Mouse (Mus musculus) MEL (cell line): Measurements from ENCODE around the gene Pacs1. TPM values are rescaled to one million over a fixed set of nuclear protein-coding genes. Genes with fewer than 3 reads are reported as not detected.
A peak's percentile ranks its signal among the peaks of the same experiment; 100 is the strongest.

Source experiments
- DNase-seq: peaks from one replicate; pipeline ENCODE4 v3.0.0; 2011; ENCODE audit warnings: low read depth, low spot score
- H3K27ac ChIP-seq: 2 replicates; pipeline ENCODE4 v1.5.1; 2012; ENCODE audit warnings: low read depth, mild to moderate bottlenecking, control low read depth, low read length, moderate library complexity; ENCODE audit not compliant: control insufficient read depth
- H3K27me3 ChIP-seq, 2 experiments: fragments of 150-350 bp in 1 of 2; sonication (generic) in 1 of 2; 2 replicates each; pipeline ENCODE4 v1.6.1; 2012; ENCODE audit warnings: low read length in 2 of 2, mild to moderate bottlenecking in 2 of 2, improper control_type of control experiment in 1 of 2, moderate library complexity in 1 of 2; ENCODE audit not compliant: insufficient read depth in 2 of 2, control insufficient read depth in 1 of 2
- H3K36me3 ChIP-seq, 2 experiments: 2 replicates each; pipeline ENCODE4 v1.6.1; 2012 to 2014; ENCODE audit warnings: low read length in 2 of 2, improper control_type of control experiment in 1 of 2, inconsistent platforms in 1 of 2, mild to moderate bottlenecking in 1 of 2; ENCODE audit not compliant: insufficient read depth in 2 of 2, control insufficient read depth in 1 of 2
- H3K4me1 ChIP-seq, 2 experiments: fragments of 150-350 bp in 1 of 2; sonication (generic) in 1 of 2; 2 replicates each; pipeline ENCODE4 v1.6.1; 2012; ENCODE audit warnings: low read length in 2 of 2, improper control_type of control experiment in 1 of 2, mild to moderate bottlenecking in 1 of 2; ENCODE audit not compliant: insufficient read depth in 2 of 2, control insufficient read depth in 1 of 2
- H3K4me3 ChIP-seq, 2 experiments: fragments of 150-350 bp in 1 of 2; sonication (generic) in 1 of 2; 2 replicates each; pipeline ENCODE4 v1.5.1; 2012; ENCODE audit warnings: low read depth in 2 of 2, low read length in 2 of 2, mild to moderate bottlenecking in 2 of 2, moderate library complexity in 2 of 2, control low read depth in 1 of 2, improper control_type of control experiment in 1 of 2; ENCODE audit not compliant: control insufficient read depth in 1 of 2, insufficient read depth in 1 of 2
- H3K79me2 ChIP-seq: 2 replicates; pipeline ENCODE4 v1.6.1; 2012; ENCODE audit warnings: mild to moderate bottlenecking, low read length, moderate library complexity; ENCODE audit not compliant: control insufficient read depth, poor library complexity, insufficient read depth
- H3K9ac ChIP-seq: 2 replicates; pipeline ENCODE4 v1.6.1; 2012; ENCODE audit warnings: low read depth, mild to moderate bottlenecking, control low read depth, low read length, moderate library complexity; ENCODE audit not compliant: control insufficient read depth, poor library complexity, severe bottlenecking
- H3K9me3 ChIP-seq: fragments of 150-350 bp; sonication (generic); replicated peaks from 2 replicates; pipeline ENCODE4 v1.6.1; 2012; ENCODE audit warnings: mild to moderate bottlenecking, low read length, improper control_type of control experiment, moderate library complexity; ENCODE audit not compliant: insufficient read depth
- CHD2 ChIP-seq: IDR thresholded peaks from 2 replicates; pipeline ENCODE4 v1.6.1; 2011; ENCODE audit warnings: low read length, improper control_type of control experiment
- CTCF ChIP-seq, 3 experiments: IDR thresholded peaks in 2 of 3; conservative IDR thresholded peaks in 1 of 3; 2 replicates each; pipeline ENCODE4 v1.5.1; 2011 to 2012; ENCODE audit warnings: low read length in 3 of 3, low read depth in 2 of 3, mild to moderate bottlenecking in 2 of 3, improper control_type of control experiment in 1 of 3, inconsistent platforms in 1 of 3, mixed read lengths in 1 of 3, moderate library complexity in 1 of 3; ENCODE audit not compliant: control insufficient read depth in 1 of 3, insufficient read depth in 1 of 3, poor library complexity in 1 of 3, severe bottlenecking in 1 of 3
- EP300 ChIP-seq, 2 experiments: IDR thresholded peaks; 2 replicates each; pipeline ENCODE4 v1.6.1; 2011; ENCODE audit warnings: improper control_type of control experiment in 2 of 2, low read length in 2 of 2, low read depth in 1 of 2, mild to moderate bottlenecking in 1 of 2
- ETS1 ChIP-seq: IDR thresholded peaks from 2 replicates; pipeline ENCODE4 v1.6.1; 2012; ENCODE audit warnings: low read depth, mild to moderate bottlenecking, inconsistent platforms, low read length, improper control_type of control experiment, moderate library complexity
- GABPA ChIP-seq: IDR thresholded peaks from 2 replicates; pipeline ENCODE4 v1.6.1; 2012; ENCODE audit warnings: low read depth, mild to moderate bottlenecking, inconsistent platforms, low read length, improper control_type of control experiment, moderate library complexity
- JUND ChIP-seq: IDR thresholded peaks from 2 replicates; pipeline ENCODE4 v1.6.1; 2011; ENCODE audit warnings: low read depth, mild to moderate bottlenecking, improper control_type of control experiment, low read length
- MEF2A ChIP-seq: IDR thresholded peaks from 2 replicates; pipeline ENCODE4 v1.6.1; 2014; ENCODE audit warnings: low read depth, mild to moderate bottlenecking, inconsistent platforms, low read length, improper control_type of control experiment; ENCODE audit not compliant: poor library complexity, insufficient replicate concordance, severe bottlenecking; ENCODE audit errors: extremely low read depth
- MYC ChIP-seq: IDR thresholded peaks from 2 replicates; pipeline ENCODE4 v1.6.1; 2011; ENCODE audit warnings: low read depth, mild to moderate bottlenecking, low read length, improper control_type of control experiment, moderate library complexity
- POLR2AphosphoS5 ChIP-seq: IDR thresholded peaks from 2 replicates; pipeline ENCODE4 v1.6.1; 2012; ENCODE audit warnings: low read depth, borderline replicate concordance, mild to moderate bottlenecking, inconsistent platforms, low read length, moderate library complexity, mixed read lengths
- RAD21 ChIP-seq: IDR thresholded peaks from 2 replicates; pipeline ENCODE4 v1.6.1; 2011; ENCODE audit warnings: mild to moderate bottlenecking, low read depth, low read length, improper control_type of control experiment
- RCOR1 ChIP-seq: IDR thresholded peaks from 2 replicates; pipeline ENCODE4 v1.6.1; 2012; ENCODE audit warnings: low read depth, mild to moderate bottlenecking, inconsistent platforms, low read length, improper control_type of control experiment
- SIN3A ChIP-seq: IDR thresholded peaks from 2 replicates; pipeline ENCODE4 v1.6.1; 2012; ENCODE audit warnings: low read length, improper control_type of control experiment, inconsistent platforms
- SMC3 ChIP-seq: IDR thresholded peaks from 2 replicates; pipeline ENCODE4 v1.6.1; 2011; ENCODE audit warnings: low read depth, low read length, improper control_type of control experiment
- ZC3H11A ChIP-seq: IDR thresholded peaks from 2 replicates; pipeline ENCODE4 v1.6.1; 2012; ENCODE audit warnings: low read depth, mild to moderate bottlenecking, inconsistent platforms, low read length, improper control_type of control experiment
- ZKSCAN1 ChIP-seq: IDR thresholded peaks from 2 replicates; pipeline ENCODE4 v1.6.1; 2012; ENCODE audit warnings: low read depth, mild to moderate bottlenecking, inconsistent platforms, low read length, improper control_type of control experiment, moderate library complexity
- ZNF384 ChIP-seq: IDR thresholded peaks from 2 replicates; pipeline ENCODE4 v1.6.1; 2012; ENCODE audit warnings: low read depth, mild to moderate bottlenecking, inconsistent platforms, low read length, improper control_type of control experiment
- polyA plus RNA-seq, 2 experiments: library from polyadenylated mRNA; stranded (reverse) in 1 of 2; unstranded in 1 of 2; fragments of >175 nt in 1 of 2; fragments of >200 nt in 1 of 2; gene quantifications; 2 replicates each; pipeline versions ENCODE4 v1.2.1 to v1.2.4; 2012; ENCODE audit warnings: low replicate concordance in 2 of 2, low read depth in 1 of 2; ENCODE audit not compliant: insufficient read length in 2 of 2, insufficient read depth in 1 of 2, missing spikeins in 1 of 2
- total RNA-seq: library from RNA; depleted of rRNA; stranded (reverse); fragments of 300-350 nt; gene quantifications from 2 replicates; pipeline ENCODE4 v1.2.3, GENCODE M21; 2012

Pacs1 gene
- total and polyA plus RNA-seq, 3 experiments = 5.7 to 19.9 TPM; not detected in 1

GRCm38 (mm10) chr19:5129770-5130169 is 143.1 kb downstream of the Pacs1 start:
- H3K27ac ChIP-seq = no peak overlapping the region
- no peak overlapping the region for H3K9ac ChIP-seq
- no peaks in the 10 kb centered on the region for H3K36me3 ChIP-seq
- H3K4me3 ChIP-seq = no peak overlapping the region
- H3K9me3 ChIP-seq = no peaks in the 10 kb centered on the region
- peak; percentile 58 for DNase-seq
- no peaks in the 10 kb centered on the region for H3K27me3 ChIP-seq
- H3K4me1 ChIP-seq = no peaks in the 10 kb centered on the region
- H3K79me2 ChIP-seq = no peaks in the 10 kb centered on the region
- TF ChIP-seq ZKSCAN1 (no peak), MYC (peak; percentile 65; the same call in 1 of the 2 replicates), ZC3H11A (peak; percentile 39; the same call in 1 of the 2 replicates), SMC3 (peak; percentile 58), CTCF (IDR thresholded peaks at IDR 0.05 in 2 of 3, conservative IDR thresholded peaks at IDR 0.05 in 1 of 3; ENCODE audit: control insufficient read depth in 1 of 3, insufficient read depth in 1 of 3, low read depth in 2 of 3, low read length in 3 of 3, poor library complexity in 1 of 3, severe bottlenecking in 1 of 3) (peak; percentile 39 to 58 (median 44)), RAD21 (peak; percentile 42), JUND (peak; percentile 55; the same call in 1 of the 2 replicates), SIN3A (no peak), ETS1 (no peak)

- Histone ChIP-seq H3K4me1 (no peaks in the 10 kb centered on the region), H3K36me3 (no peaks in the 10 kb centered on the region), H3K4me3 (no peak overlapping the region), H3K9me3 (no peaks in the 10 kb centered on the region), H3K27ac (no peak overlapping the region), H3K79me2 (no peaks in the 10 kb centered on the region), H3K9ac (no peak overlapping the region), H3K27me3 (no peaks in the 10 kb centered on the region; a peak in 2 of 4 replicates)
- DNase-seq = no peak
- TF ChIP-seq RCOR1 = no peak
- no peak for TF ChIP-seq ZKSCAN1
- TF ChIP-seq CTCF (IDR thresholded peaks at IDR 0.05 in 2 of 3, conservative IDR thresholded peaks at IDR 0.05 in 1 of 3; ENCODE audit: control insufficient read depth in 1 of 3, insufficient read depth in 1 of 3, low read depth in 2 of 3, low read length in 3 of 3, poor library complexity in 1 of 3, severe bottlenecking in 1 of 3) = no peak
- TF ChIP-seq RAD21 = no peak
- TF ChIP-seq ZNF384 = peak; percentile 26; the same call in 1 of the 2 replicates
Measured at GRCm38 (mm10) chr19:5124055-5124614, 148.8 kb downstream of the Pacs1 start.

GRCm38 (mm10) chr19:5123241-5123640 is 149.7 kb downstream of the Pacs1 start:
- Histone ChIP-seq H3K36me3 (no peaks in the 10 kb centered on the region), H3K9me3 (no peaks in the 10 kb centered on the region), H3K27ac (no peak overlapping the region), H3K4me1 (peaks cover 0 to 6% of the 10 kb centered on the region in 2 experiments; a peak in 1 of 4 replicates), H3K27me3 (no peaks in the 10 kb centered on the region; a peak in 2 of 4 replicates), H3K9ac (no peak overlapping the region), H3K4me3 (no peak overlapping the region), H3K79me2 (no peaks in the 10 kb centered on the region)
- TF ChIP-seq EP300 (IDR thresholded peaks at IDR 0.05; ENCODE audit: low read depth in 1 of 2, low read length in 2 of 2) = no peak
- no peak for TF ChIP-seq CHD2
- TF ChIP-seq MEF2A = no peak
- TF ChIP-seq ZNF384 = no peak
- no peak for TF ChIP-seq GABPA
- no peak for TF ChIP-seq RAD21
- no peak for TF ChIP-seq MYC
- no peak for TF ChIP-seq POLR2AphosphoS5
- TF ChIP-seq ZKSCAN1 = no peak
- DNase-seq = no peak
